Mouse (Mus musculus) embryonic facial prominence, embryonic 11.5 days (tissue): ENCODE data around the gene Ddc. TPM values are rescaled to one million over a fixed set of nuclear protein-coding genes. Genes with fewer than 3 reads are reported as not detected.

Source experiments
- ATAC-seq: fragments of 200-750 bp; cut with Nextera tagmentation; replicated peaks from 2 replicates; pipeline ENCODE4 v1.8.0; 2017; ENCODE audit warnings: low read depth; ENCODE audit not compliant: insufficient number of reproducible peaks, low FRiP score, low TSS enrichment
- DNase-seq: peaks from one replicate; pipeline ENCODE4 v3.0.0-alpha.2; 2015; ENCODE audit warnings: low spot score
- H3K27ac ChIP-seq: fragments of 300-500 bp; sonication (generic); replicated peaks from 2 replicates; pipeline ENCODE4 v1.5.1; 2014; ENCODE audit warnings: mild to moderate bottlenecking, low read depth, low read length, control low read depth
- H3K27me3 ChIP-seq: fragments of 300-500 bp; sonication (generic); 2 replicates; pipeline ENCODE4 v1.6.1; 2014; ENCODE audit warnings: mild to moderate bottlenecking, low read length, moderate library complexity, mixed read lengths; ENCODE audit not compliant: control insufficient read depth, insufficient read depth
- H3K36me3 ChIP-seq: fragments of 300-500 bp; sonication (generic); replicated peaks from 2 replicates; pipeline ENCODE4 v1.6.1; 2014; ENCODE audit warnings: low read depth, mild to moderate bottlenecking, low read length, moderate library complexity, mixed read lengths; ENCODE audit not compliant: control insufficient read depth, insufficient read depth
- H3K4me1 ChIP-seq: fragments of 300-500 bp; sonication (generic); 2 replicates; pipeline ENCODE4 v1.6.1; 2014; ENCODE audit warnings: low read length, mixed read lengths; ENCODE audit not compliant: control insufficient read depth, insufficient read depth
- H3K4me2 ChIP-seq: fragments of 300-500 bp; sonication (generic); 2 replicates; pipeline ENCODE4 v1.6.1; 2014; ENCODE audit warnings: low read depth, mild to moderate bottlenecking, control low read depth, low read length, moderate library complexity
- H3K4me3 ChIP-seq: fragments of 300-500 bp; sonication (generic); 2 replicates; pipeline ENCODE4 v1.5.1; 2014; ENCODE audit warnings: low read depth, low read length, control low read depth
- H3K9ac ChIP-seq: fragments of 300-500 bp; sonication (generic); replicated peaks from 2 replicates; pipeline ENCODE4 v1.6.1; 2014; ENCODE audit warnings: mild to moderate bottlenecking, control low read depth, low read length
- H3K9me3 ChIP-seq: fragments of 300-500 bp; sonication (generic); replicated peaks from 2 replicates; pipeline ENCODE4 v1.6.1; 2016; ENCODE audit warnings: mild to moderate bottlenecking, low read length, inconsistent platforms, mixed read lengths; ENCODE audit not compliant: control insufficient read depth
- WGBS: fragments of 180-500 bp; shearing (Covaris S2); extraction: QIAGEN DNeasy Blood & Tissue Kit; methylation state at CpG from one replicate; pipeline ENCODE4 v1.1.7; 2014; 5-methylcytosine and 5-hydroxymethylcytosine counted together
- polyA plus RNA-seq: library from polyadenylated mRNA; unstranded; fragments of >200 nt; fragmentation: Nextera tagmentation; extraction: Ambion mirVana; gene quantifications from 2 replicates; pipeline ENCODE4 v1.2.1, GENCODE M21; 2014

Ddc gene
- polyA plus RNA-seq, 1 experiment from 2014 or later = 10.4 TPM

GRCm38 (mm10) chr11:11928586-11928985 is 30.6 kb upstream of the Ddc start:
- DNase-seq (no peak), ATAC-seq (no peak)
- Histone ChIP-seq H3K9ac (no peak overlapping the region), H3K4me3 (no peak overlapping the region), H3K4me1 (no peaks in the 10 kb centered on the region), H3K4me2 (no peak overlapping the region), H3K27ac (no peak overlapping the region), H3K9me3 (no peaks in the 10 kb centered on the region), H3K27me3 (no peaks in the 10 kb centered on the region), H3K36me3 (peaks cover 6% of the 10 kb centered on the region)
- WGBS = 92% methylated on average over 2 of the region's 2 CpGs

- H3K27ac ChIP-seq = no peak overlapping the region
- H3K4me3 ChIP-seq = no peak overlapping the region
- H3K36me3 ChIP-seq = no peaks in the 10 kb centered on the region
- WGBS = 61% methylated on average over 3 of the region's 3 CpGs
- H3K9ac ChIP-seq = no peak overlapping the region
- no peaks in the 10 kb centered on the region for H3K27me3 ChIP-seq
- no peak for DNase-seq
- H3K9me3 ChIP-seq = no peaks in the 10 kb centered on the region
- H3K4me2 ChIP-seq = no peak overlapping the region
- no peaks in the 10 kb centered on the region for H3K4me1 ChIP-seq
- no peak for ATAC-seq
Measured at GRCm38 (mm10) chr11:11923900-11924299, 26.0 kb upstream of the Ddc start.

- ATAC-seq (no peak), DNase-seq (no peak)
- Histone ChIP-seq H3K27me3 (no peaks in the 10 kb centered on the region), H3K36me3 (no peaks in the 10 kb centered on the region), H3K9me3 (no peaks in the 10 kb centered on the region), H3K27ac (no peak overlapping the region), H3K4me1 (no peaks in the 10 kb centered on the region), H3K9ac (no peak overlapping the region), H3K4me3 (no peak overlapping the region), H3K4me2 (no peak overlapping the region)
- WGBS = 84% methylated on average over 3 of the region's 3 CpGs
Measured at GRCm38 (mm10) chr11:11923345-11923744, 25.4 kb upstream of the Ddc start.

- DNase-seq (no peak), ATAC-seq (no peak)
- WGBS = 91% methylated on average over 2 of the region's 2 CpGs
- Histone ChIP-seq H3K9me3 (no peaks in the 10 kb centered on the region), H3K9ac (no peak overlapping the region), H3K4me3 (no peak overlapping the region), H3K4me1 (no peaks in the 10 kb centered on the region), H3K4me2 (no peak overlapping the region), H3K36me3 (no peaks in the 10 kb centered on the region), H3K27ac (no peak overlapping the region), H3K27me3 (no peaks in the 10 kb centered on the region)
Measured at GRCm38 (mm10) chr11:11922106-11922505, 24.2 kb upstream of the Ddc start.

GRCm38 (mm10) chr11:11907703-11908413 is 9.9 kb upstream of the Ddc start:
- Histone ChIP-seq H3K9ac (no peak overlapping the region), H3K4me1 (no peaks in the 10 kb centered on the region), H3K4me2 (no peak overlapping the region), H3K4me3 (no peak overlapping the region), H3K9me3 (no peaks in the 10 kb centered on the region), H3K27me3 (no peaks in the 10 kb centered on the region), H3K27ac (no peak overlapping the region), H3K36me3 (no peaks in the 10 kb centered on the region)
- WGBS = 65% methylated on average over 7 of the region's 7 CpGs
- 0 out of 2 replicates have a peak, but pooled peaks have one; percentile 44 for ATAC-seq
- peak; percentile 49 for DNase-seq

GRCm38 (mm10) chr11:11905518-11905917 is 7.6 kb upstream of the Ddc start:
- no peak overlapping the region for H3K4me2 ChIP-seq
- no peaks in the 10 kb centered on the region for H3K27me3 ChIP-seq
- no peaks in the 10 kb centered on the region for H3K9me3 ChIP-seq
- no peaks in the 10 kb centered on the region for H3K4me1 ChIP-seq
- no peaks in the 10 kb centered on the region for H3K36me3 ChIP-seq
- H3K27ac ChIP-seq = no peak overlapping the region
- no peak for DNase-seq
- no peak overlapping the region for H3K9ac ChIP-seq
- ATAC-seq = no peak
- no peak overlapping the region for H3K4me3 ChIP-seq

GRCm38 (mm10) chr11:11904995-11905394 is 7.1 kb upstream of the Ddc start:
- Histone ChIP-seq H3K9ac (no peak overlapping the region), H3K9me3 (no peaks in the 10 kb centered on the region), H3K4me3 (no peak overlapping the region), H3K27me3 (no peaks in the 10 kb centered on the region), H3K27ac (no peak overlapping the region), H3K4me1 (no peaks in the 10 kb centered on the region), H3K36me3 (no peaks in the 10 kb centered on the region), H3K4me2 (no peak overlapping the region)
- 66% methylated on average over 5 of the region's 5 CpGs for WGBS
- DNase-seq (no peak), ATAC-seq (no peak)

GRCm38 (mm10) chr11:11901509-11901908 is 3.6 kb upstream of the Ddc start:
- Histone ChIP-seq H3K36me3 (no peaks in the 10 kb centered on the region), H3K27me3 (no peaks in the 10 kb centered on the region), H3K4me1 (no peaks in the 10 kb centered on the region), H3K27ac (no peak overlapping the region), H3K9ac (no peak overlapping the region), H3K9me3 (no peaks in the 10 kb centered on the region), H3K4me2 (no peak overlapping the region), H3K4me3 (no peak overlapping the region)
- 69% methylated on average over 5 of the region's 5 CpGs for WGBS
- ATAC-seq = no peak
- no peak for DNase-seq
